Mouse (Mus musculus) forebrain, embryonic 12.5 days (tissue): ENCODE data around the gene Gm28053. TPM values are rescaled to one million over a fixed set of nuclear protein-coding genes. Genes with fewer than 3 reads are reported as not detected.
"Not testable (repeated sequence)": the region's sequence is repeated elsewhere in the genome, so short reads cannot be mapped to it uniquely, and the experiment has no call there.

ENCODE experiments used
- ATAC-seq: fragments of 200-750 bp; cut with Nextera tagmentation; 2 replicates; pipeline ENCODE4 v1.8.0; 2017; ENCODE audit warnings: moderate TSS enrichment; ENCODE audit not compliant: low FRiP score
- H3K27ac ChIP-seq: fragments of 300-500 bp; sonication (generic); 2 replicates; pipeline ENCODE4 v1.5.1; 2016; ENCODE audit warnings: mild to moderate bottlenecking
- H3K27me3 ChIP-seq: fragments of 300-500 bp; sonication (generic); 2 replicates; pipeline ENCODE4 v1.6.1; 2016; ENCODE audit warnings: mild to moderate bottlenecking
- H3K36me3 ChIP-seq: fragments of 300-500 bp; sonication (generic); replicated peaks from 2 replicates; pipeline ENCODE4 v1.6.1; 2016; ENCODE audit warnings: mild to moderate bottlenecking
- H3K4me1 ChIP-seq: fragments of 300-500 bp; sonication (generic); 2 replicates; pipeline ENCODE4 v1.6.1; 2016
- H3K4me2 ChIP-seq: fragments of 300-500 bp; sonication (generic); 2 replicates; pipeline ENCODE4 v1.6.1; 2016; ENCODE audit warnings: mild to moderate bottlenecking, moderate library complexity
- H3K4me3 ChIP-seq: fragments of 300-500 bp; sonication (generic); replicated peaks from 2 replicates; pipeline ENCODE4 v1.5.1; 2016; ENCODE audit warnings: mild to moderate bottlenecking
- H3K9ac ChIP-seq: fragments of 300-500 bp; sonication (generic); 2 replicates; pipeline ENCODE4 v1.6.1; 2016; ENCODE audit warnings: mild to moderate bottlenecking
- H3K9me3 ChIP-seq: fragments of 300-500 bp; sonication (generic); 2 replicates; pipeline ENCODE4 v1.6.1; 2016
- WGBS: fragments of 180-500 bp; shearing (Covaris S2); methylation state at CpG from one replicate; pipeline ENCODE4 v1.1.7; 2016; 5-methylcytosine and 5-hydroxymethylcytosine counted together
- polyA plus RNA-seq: library from polyadenylated mRNA; unstranded; fragments of >200 nt; fragmentation: Nextera tagmentation; extraction: Ambion mirVana; gene quantifications from 2 replicates; pipeline ENCODE4 v1.2.1, GENCODE M21; 2016

Gm28053 gene
- polyA plus RNA-seq, 1 experiment from 2014 or later, result not detected

- no peaks in the 10 kb centered on the region for H3K4me1 ChIP-seq
- no peak overlapping the region for H3K4me2 ChIP-seq
- H3K9ac ChIP-seq, result no peak overlapping the region
- 87% methylated on average over 4 of the region's 4 CpGs for WGBS
- H3K27me3 ChIP-seq, result no peaks in the 10 kb centered on the region
- H3K36me3 ChIP-seq, result no peaks in the 10 kb centered on the region
- no peak overlapping the region for H3K4me3 ChIP-seq
- H3K27ac ChIP-seq, result no peak overlapping the region
- no peak for ATAC-seq
- H3K9me3 ChIP-seq, result no peaks in the 10 kb centered on the region
Measured at GRCm38 (mm10) chr6:48682271-48682670, 36.1 kb upstream of the Gm28053 start.

GRCm38 (mm10) chr6:48683263-48683821, 35.1 kb upstream of the Gm28053 start:
- H3K4me3 ChIP-seq, H3K9me3 ChIP-seq, ATAC-seq, H3K36me3 ChIP-seq, H3K4me2 ChIP-seq, H3K27ac ChIP-seq, H3K27me3 ChIP-seq, H3K9ac ChIP-seq, H3K4me1 ChIP-seq: not testable (repeated sequence)
- 96% methylated on average over 4 of the region's 4 CpGs for WGBS

DNA sequence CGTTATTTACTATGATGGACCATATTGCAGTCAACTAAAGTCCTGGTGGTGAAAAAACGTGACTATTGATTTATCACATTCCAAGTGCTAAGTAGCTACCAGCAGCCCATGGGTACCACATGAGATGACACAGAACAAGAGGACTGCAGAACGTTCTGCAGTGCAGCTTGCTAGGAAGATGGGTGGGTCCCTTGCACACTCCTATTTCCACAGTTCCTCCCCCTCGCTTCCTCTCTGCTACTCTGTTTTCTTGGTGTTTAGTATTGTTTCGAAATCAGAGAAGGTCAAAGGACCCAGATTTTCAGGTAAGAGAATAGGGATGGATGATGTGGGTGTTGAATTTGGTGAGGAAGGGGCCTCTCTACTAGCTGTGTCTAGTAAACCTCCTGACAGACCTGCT, 34.1 kb upstream of the Gm28053 start, which contains the start of gene Gimap4:
Gene Gimap4 (plus strand): TSS at position 231 of the 400 bp plus-strand sequence.
- no peak within 1 kb of the TSS for H3K4me3 ChIP-seq
- ATAC-seq, result no peak
- H3K9ac ChIP-seq, result no peak within 1 kb of the TSS
- H3K36me3 ChIP-seq, result no peaks in the 10 kb centered on the region
- no peak within 1 kb of the TSS for H3K27ac ChIP-seq
- H3K9me3 ChIP-seq, result no peaks in the 10 kb centered on the region
- H3K4me2 ChIP-seq, result no peak within 1 kb of the TSS
- no peaks in the 10 kb centered on the region for H3K4me1 ChIP-seq
- H3K27me3 ChIP-seq, result no peaks in the 10 kb centered on the region
- 72% methylated on average over 5 of the region's 5 CpGs for WGBS

GRCm38 (mm10) chr6:48684806-48685205, 33.6 kb upstream of the Gm28053 start:
- Histone ChIP-seq H3K9me3 (no peaks in the 10 kb centered on the region), H3K36me3 (no peaks in the 10 kb centered on the region), H3K27me3 (no peaks in the 10 kb centered on the region), H3K4me1 (no peaks in the 10 kb centered on the region), H3K9ac (no peak overlapping the region), H3K4me2 (no peak overlapping the region), H3K4me3 (no peak overlapping the region), H3K27ac (no peak overlapping the region)
- no peak for ATAC-seq
- 62% methylated on average over 4 of the region's 4 CpGs for WGBS

GRCm38 (mm10) chr6:48685251-48685650, 33.2 kb upstream of the Gm28053 start:
- Histone ChIP-seq H3K36me3 (no peaks in the 10 kb centered on the region), H3K27ac (no peak overlapping the region), H3K4me3 (no peak overlapping the region), H3K9ac (no peak overlapping the region), H3K9me3 (no peaks in the 10 kb centered on the region), H3K4me1 (no peaks in the 10 kb centered on the region), H3K27me3 (no peaks in the 10 kb centered on the region), H3K4me2 (no peak overlapping the region)
- 87% methylated on average over 2 of the region's 2 CpGs for WGBS
- no peak for ATAC-seq

GRCm38 (mm10) chr6:48685694-48686665, 32.4 kb upstream of the Gm28053 start:
- H3K4me2 ChIP-seq, result no peak overlapping the region
- H3K36me3 ChIP-seq, result no peaks in the 10 kb centered on the region
- H3K27me3 ChIP-seq, result no peaks in the 10 kb centered on the region
- H3K4me1 ChIP-seq, result no peaks in the 10 kb centered on the region
- H3K9me3 ChIP-seq, result no peaks in the 10 kb centered on the region
- no peak overlapping the region for H3K4me3 ChIP-seq
- no peak for ATAC-seq
- no peak overlapping the region for H3K9ac ChIP-seq
- WGBS, result 84% methylated on average over 7 of the region's 7 CpGs
- H3K27ac ChIP-seq, result no peak overlapping the region

GRCm38 (mm10) chr6:48687077-48687476, 31.3 kb upstream of the Gm28053 start:
- Histone ChIP-seq H3K4me3 (no peak overlapping the region), H3K9ac (no peak overlapping the region), H3K9me3 (no peaks in the 10 kb centered on the region), H3K27ac (no peak overlapping the region), H3K36me3 (no peaks in the 10 kb centered on the region), H3K4me2 (no peak overlapping the region), H3K27me3 (no peaks in the 10 kb centered on the region), H3K4me1 (no peaks in the 10 kb centered on the region)
- 88% methylated on average over 2 of the region's 2 CpGs for whole genome bisulfite sequencing
- ATAC-seq, result no peak

DNA sequence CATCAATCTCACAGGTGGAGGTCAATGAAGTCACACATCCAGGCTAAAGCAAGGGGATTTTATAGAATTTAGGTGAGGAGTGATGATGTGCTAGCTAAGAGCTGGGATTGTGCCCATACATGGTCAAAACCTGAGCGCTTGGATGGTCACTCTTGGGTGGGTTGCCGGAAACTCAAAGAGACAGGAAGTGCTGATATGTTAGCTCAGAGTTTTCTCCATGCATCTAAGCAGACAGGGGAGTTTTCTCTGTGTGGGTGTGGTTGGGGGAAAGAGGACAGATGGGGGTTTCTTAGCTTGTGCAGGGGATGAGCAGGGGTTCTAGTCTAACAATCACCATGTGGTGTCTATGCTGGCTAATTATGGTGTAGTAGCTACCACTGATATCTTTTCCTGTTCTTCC, 29.1 kb upstream of the Gm28053 start:
- Histone ChIP-seq H3K4me2 (no peak overlapping the region), H3K27ac (no peak overlapping the region), H3K4me1 (no peaks in the 10 kb centered on the region), H3K36me3 (no peaks in the 10 kb centered on the region), H3K4me3 (no peak overlapping the region), H3K27me3 (no peaks in the 10 kb centered on the region), H3K9ac (no peak overlapping the region), H3K9me3 (no peaks in the 10 kb centered on the region)
- WGBS, result 86% methylated on average over 2 of the region's 2 CpGs
- ATAC-seq, result no peak

DNA sequence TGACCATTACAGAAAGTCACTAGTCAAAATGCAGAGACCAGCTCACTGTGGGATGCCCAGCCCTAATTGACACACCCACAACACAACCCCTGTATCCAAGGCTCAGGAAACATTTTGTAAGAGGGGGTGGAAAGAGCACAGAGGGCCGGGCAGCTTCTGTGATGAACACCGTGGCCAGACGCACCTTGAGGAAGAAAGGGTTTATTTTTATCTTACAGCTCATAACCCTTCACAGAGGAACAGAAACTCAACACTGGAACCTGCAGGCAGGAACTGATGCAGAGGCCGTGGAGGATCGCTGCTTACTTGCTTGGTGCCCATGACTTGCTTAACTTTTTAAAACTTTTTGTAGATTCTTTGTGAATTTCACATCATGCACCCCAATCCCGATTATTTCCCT, 25.4 kb upstream of the Gm28053 start:
- Histone ChIP-seq H3K9ac (no peak overlapping the region), H3K4me1 (no peaks in the 10 kb centered on the region), H3K36me3 (no peaks in the 10 kb centered on the region), H3K9me3 (no peaks in the 10 kb centered on the region), H3K4me3 (no peak overlapping the region), H3K27ac (no peak overlapping the region), H3K4me2 (no peak overlapping the region), H3K27me3 (no peaks in the 10 kb centered on the region)
- ATAC-seq, result no peak
- 94% methylated on average over 6 of the region's 6 CpGs for WGBS

GRCm38 (mm10) chr6:48696830-48697554, 21.4 kb upstream of the Gm28053 start:
- H3K36me3 ChIP-seq, result no peaks in the 10 kb centered on the region

GRCm38 (mm10) chr6:48697555-48697930, 20.9 kb upstream of the Gm28053 start:
- no peak overlapping the region for H3K27ac ChIP-seq
- no peak overlapping the region for H3K4me2 ChIP-seq
- ATAC-seq, result no peak
- no peak overlapping the region for H3K9ac ChIP-seq
- no peaks in the 10 kb centered on the region for H3K4me1 ChIP-seq
- H3K9me3 ChIP-seq, result no peaks in the 10 kb centered on the region
- 27% methylated on average over 1 of the region's 1 CpGs for WGBS
- no peaks in the 10 kb centered on the region for H3K36me3 ChIP-seq
- H3K27me3 ChIP-seq, result no peaks in the 10 kb centered on the region
- H3K4me3 ChIP-seq, result no peak overlapping the region

More at GRCm38 (mm10) chr6:48696830-48697554, 21.4 kb upstream of the Gm28053 start:
- Histone ChIP-seq H3K9me3 (no peaks in the 10 kb centered on the region), H3K4me1 (no peaks in the 10 kb centered on the region), H3K9ac (no peak overlapping the region), H3K27me3 (no peaks in the 10 kb centered on the region), H3K27ac (no peak overlapping the region), H3K4me2 (no peak overlapping the region), H3K4me3 (no peak overlapping the region)
- no peak for ATAC-seq
- 75% methylated on average over 4 of the region's 4 CpGs for WGBS

GRCm38 (mm10) chr6:48698066-48698856, 20.1 kb upstream of the Gm28053 start:
- no peaks in the 10 kb centered on the region for H3K4me1 ChIP-seq
- H3K36me3 ChIP-seq, result no peaks in the 10 kb centered on the region
- no peak overlapping the region for H3K4me3 ChIP-seq
- no peak overlapping the region for H3K4me2 ChIP-seq
- no peak overlapping the region for H3K9ac ChIP-seq
- H3K9me3 ChIP-seq, result no peaks in the 10 kb centered on the region
- no peak overlapping the region for H3K27ac ChIP-seq
- ATAC-seq, result no peak
- no peaks in the 10 kb centered on the region for H3K27me3 ChIP-seq
- WGBS, result 74% methylated on average over 7 of the region's 7 CpGs
